Mouse (Mus musculus): ENCODE results near the gene Map1lc3b.

DNA sequence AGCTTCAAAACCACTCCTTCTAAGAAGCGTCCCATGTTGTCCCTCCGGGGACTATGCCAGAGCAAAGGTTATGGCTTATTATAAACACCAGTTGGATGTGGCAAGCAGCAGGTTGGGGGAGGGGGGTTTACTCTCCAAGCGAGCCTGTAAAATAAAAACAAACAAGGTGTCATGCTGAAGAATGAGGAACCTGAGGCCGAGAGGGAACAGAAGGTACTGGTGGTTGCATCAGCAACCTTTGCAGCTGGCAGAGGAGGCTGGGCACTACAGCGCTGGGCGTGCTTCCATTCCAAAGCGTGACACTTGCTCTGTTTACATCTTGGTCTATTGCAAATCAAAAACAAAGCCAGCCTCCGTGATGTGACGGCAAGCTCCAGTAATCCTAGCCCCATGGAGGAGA is 9.7 kb upstream of the Map1lc3b start:
- TF ChIP-seq POLR2A (IDR thresholded peaks at IDR 0.05; ENCODE audit: control insufficient read depth, low read depth, low read length) (no peak), CTCF (IDR thresholded peaks at IDR 0.05; ENCODE audit: control insufficient read depth, insufficient read depth, insufficient replicate concordance, low read depth, low read length) (no peak)

All from testis, adult 2 months (tissue).